Mouse (Mus musculus) G1E-ER4 (cell line): ENCODE results near the gene Sfrp2. TPM values are rescaled to one million over a fixed set of nuclear protein-coding genes. Genes with fewer than 3 reads are reported as not detected.

Experiments used
- GATA1 ChIP-seq: IDR thresholded peaks from one replicate; pipeline ENCODE4 v1.8.0; 2012; ENCODE audit warnings: low read length, inconsistent platforms
- polyA plus RNA-seq: library from polyadenylated mRNA; stranded (reverse); fragments of >175 nt; gene quantifications from 2 replicates; pipeline ENCODE4 v1.2.3, GENCODE M21; 2012

Sfrp2 gene
- polyA plus RNA-seq, 1 experiment, result not detected

GRCm38 (mm10) chr3:83763551-83764548 lies 2.3 kb upstream of the Sfrp2 start:
- TF ChIP-seq GATA1, result no peak

- TF ChIP-seq GATA1, result no peak
Measured at GRCm38 (mm10) chr3:83766726-83767070, 577 bp downstream of the Sfrp2 start.

DNA sequence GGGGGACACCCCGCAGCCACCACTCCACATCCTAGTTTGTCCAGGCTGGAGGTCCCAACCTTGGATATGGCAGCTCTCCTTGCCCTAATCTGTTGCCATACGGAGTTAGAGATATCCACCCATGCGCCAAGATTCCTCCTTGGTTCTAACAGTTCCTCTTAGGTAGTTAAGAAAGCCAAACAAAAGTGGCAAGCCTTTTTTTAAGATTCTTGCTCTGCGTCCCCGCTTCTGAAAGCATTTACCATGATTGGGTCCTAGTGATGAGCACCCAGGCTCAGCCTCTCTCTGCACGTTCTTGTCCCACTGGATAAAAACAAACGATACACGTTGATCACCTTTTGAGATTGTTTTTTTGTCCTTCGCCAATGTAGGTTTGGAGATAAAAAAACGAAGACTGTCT lies 1.0 kb downstream of the Sfrp2 start:
- no peak for TF ChIP-seq GATA1

DNA sequence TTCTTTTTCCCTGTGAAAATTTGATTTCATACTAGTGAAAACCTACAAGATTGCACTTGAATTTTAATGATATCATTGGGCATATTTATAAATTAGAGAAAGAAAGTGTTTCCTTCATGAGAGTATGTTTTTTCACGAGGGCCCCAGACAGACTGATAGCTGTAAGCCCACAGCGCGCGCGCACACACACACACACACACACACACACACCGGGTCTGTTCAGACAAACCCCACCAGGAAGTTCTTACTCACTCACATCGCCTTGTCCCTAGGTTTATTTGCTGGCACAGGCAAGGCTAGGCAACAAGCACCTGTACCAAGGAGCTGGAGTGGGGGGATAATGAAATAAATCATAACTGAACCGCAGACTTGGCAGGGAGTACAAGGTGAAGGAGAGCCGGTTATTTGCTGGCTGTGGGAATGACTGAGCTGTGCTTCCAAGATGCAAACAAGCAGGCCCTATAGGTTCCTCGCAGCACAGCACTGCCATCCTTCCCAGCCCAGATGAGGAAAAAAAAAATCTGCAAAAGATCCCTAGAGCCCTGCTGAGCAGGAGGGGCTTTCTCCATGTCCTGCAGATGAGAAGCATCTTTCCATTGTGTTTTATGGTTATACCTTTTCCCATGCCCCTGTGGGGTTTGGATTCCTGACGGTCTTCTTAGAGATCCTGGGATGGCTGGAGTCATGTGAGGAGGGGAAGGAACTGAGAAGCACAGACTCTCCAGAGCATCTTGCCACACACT lies 2.3 kb downstream of the Sfrp2 start:
- TF ChIP-seq GATA1, result no peak

DNA sequence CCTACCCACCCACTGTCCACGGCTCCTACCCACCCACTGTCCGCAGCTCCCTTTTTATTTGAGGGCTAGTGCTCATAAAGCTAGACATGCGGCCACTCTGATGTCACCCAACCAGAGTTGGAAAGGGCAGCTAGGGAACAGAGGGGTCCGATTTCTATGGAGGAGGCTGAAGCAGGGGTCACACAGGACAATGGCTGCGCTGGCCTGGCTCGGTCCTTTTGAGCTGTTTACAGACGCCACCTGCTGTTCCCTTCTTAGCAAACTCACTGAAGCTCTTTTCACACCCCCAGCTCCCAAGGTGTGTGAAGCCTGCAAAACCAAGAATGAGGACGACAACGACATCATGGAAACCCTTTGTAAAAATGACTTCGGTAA lies 2.9 kb downstream of the Sfrp2 start:
- TF ChIP-seq GATA1, result no peak

GRCm38 (mm10) chr3:83771160-83771869 lies 5.2 kb downstream of the Sfrp2 start:
- TF ChIP-seq GATA1, result no peak

- TF ChIP-seq GATA1, result no peak
Measured at GRCm38 (mm10) chr3:83773281-83773680, 7.2 kb downstream of the Sfrp2 start.

DNA sequence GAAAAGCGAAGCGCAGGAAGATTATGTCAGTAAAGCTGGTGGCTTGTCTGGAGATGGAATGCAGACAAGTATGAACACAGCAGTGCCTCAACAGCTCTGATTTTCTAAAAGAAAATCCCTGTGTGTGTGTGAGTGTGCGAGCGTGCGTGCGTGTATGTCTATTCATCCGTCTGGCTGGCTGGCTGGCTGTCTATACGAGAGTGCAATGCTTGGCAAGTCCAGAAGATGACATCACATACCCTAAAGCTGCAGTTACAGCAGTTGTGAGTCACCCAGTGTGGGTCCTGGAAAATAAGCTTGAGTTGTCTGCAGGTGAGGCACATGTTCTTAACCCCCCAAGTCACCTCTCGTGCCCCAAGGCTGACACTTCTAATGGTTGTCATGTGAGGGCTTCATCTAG lies 9.3 kb downstream of the Sfrp2 start:
- no peak for TF ChIP-seq GATA1

- no peak for TF ChIP-seq GATA1
Measured at GRCm38 (mm10) chr3:83781460-83782222, 15.5 kb downstream of the Sfrp2 start.

DNA sequence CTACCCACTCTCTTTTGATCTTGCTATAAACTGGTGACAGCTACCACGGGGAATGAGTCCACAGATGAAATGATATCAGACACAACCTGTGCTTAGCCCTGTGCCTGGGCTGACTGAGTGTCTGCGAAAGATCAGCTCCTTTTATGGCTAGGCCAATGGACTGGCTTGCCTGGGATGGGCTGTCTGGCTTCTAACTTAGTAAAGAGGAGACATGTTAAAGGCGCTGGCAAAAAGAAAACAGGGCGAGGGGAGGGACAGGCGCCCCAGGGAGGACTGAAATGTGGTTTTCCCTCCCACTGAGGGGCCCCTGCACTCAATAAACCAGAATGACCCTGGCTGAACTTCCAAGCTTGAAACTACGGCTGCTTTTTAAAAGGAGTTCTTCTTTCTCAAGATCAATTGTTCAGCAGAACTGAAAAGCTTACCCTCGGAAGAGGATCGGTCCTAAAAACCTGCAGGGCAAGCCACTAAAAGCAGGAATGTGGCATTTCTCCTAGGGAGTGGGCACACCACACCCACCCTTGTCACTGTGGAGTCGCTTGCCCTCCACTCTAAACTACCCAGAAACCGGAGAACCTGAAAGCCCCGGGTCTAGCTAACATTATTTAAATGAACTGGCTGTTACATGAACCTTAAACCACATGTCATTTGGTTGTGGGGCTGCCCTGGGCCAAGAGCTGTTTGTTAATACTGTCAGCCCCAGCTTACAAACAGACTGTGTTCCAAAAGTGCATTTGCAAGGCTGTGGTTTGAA lies 17.8 kb downstream of the Sfrp2 start:
- TF ChIP-seq GATA1, result no peak

DNA sequence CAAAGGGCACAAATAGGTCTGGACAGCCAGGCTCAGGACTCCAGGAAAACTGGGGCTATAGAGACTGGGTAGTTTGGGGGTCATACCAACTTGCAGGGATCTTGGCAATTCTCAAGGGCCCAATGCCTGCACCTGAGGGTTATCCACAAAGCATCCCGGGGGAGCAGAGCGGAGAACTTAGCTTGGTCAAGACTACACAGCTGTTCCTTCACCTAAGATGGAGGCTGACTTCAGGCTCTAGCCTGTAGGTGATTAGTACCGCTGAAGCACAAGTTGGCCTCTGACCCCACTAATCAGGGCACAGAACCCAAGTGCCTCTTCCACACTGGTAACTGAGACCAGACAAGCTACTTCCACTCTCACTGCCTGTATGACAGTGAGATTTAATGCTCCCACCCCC lies 18.6 kb downstream of the Sfrp2 start:
- TF ChIP-seq GATA1, result no peak

DNA sequence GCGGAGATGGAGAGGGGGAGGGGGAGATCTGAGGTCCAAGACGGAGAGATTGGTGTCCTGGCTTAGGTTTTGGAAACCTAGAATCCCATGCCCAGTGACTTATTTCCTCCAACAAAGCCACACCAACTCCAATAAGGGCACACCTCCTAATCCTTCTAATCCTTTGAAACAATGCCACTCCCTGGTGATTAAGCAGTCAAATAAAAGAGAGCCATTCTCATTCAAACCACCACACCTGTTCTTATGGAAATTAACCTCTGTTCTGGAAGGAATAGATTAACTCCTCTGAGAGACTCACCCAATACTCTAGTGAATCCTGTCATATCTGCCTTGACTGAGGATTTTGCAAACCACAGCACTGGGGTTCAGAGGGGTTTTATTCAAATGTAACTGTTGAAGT lies 21.0 kb downstream of the Sfrp2 start:
- TF ChIP-seq GATA1, result no peak

GRCm38 (mm10) chr3:83787776-83788305 lies 21.7 kb downstream of the Sfrp2 start:
- no peak for TF ChIP-seq GATA1
